Mouse (Mus musculus) small intestine, adult 2 months (tissue): ENCODE data around the gene Hoxd13. TPM values are rescaled to one million over a fixed set of nuclear protein-coding genes. Genes with fewer than 3 reads are reported as not detected.

Experiments used
- H3K27ac ChIP-seq: fragments of 200-500 bp; 2 replicates; pipeline ENCODE4 v1.5.1; 2012; ENCODE audit warnings: low read depth, low read length, control low read depth, inconsistent platforms; ENCODE audit not compliant: insufficient read depth
- H3K27me3 ChIP-seq: fragments of 200-500 bp; 2 replicates; pipeline ENCODE4 v1.6.1; 2012; ENCODE audit warnings: mild to moderate bottlenecking, moderate library complexity, low read length, inconsistent platforms; ENCODE audit not compliant: control insufficient read depth, insufficient read depth
- H3K36me3 ChIP-seq: fragments of 200-500 bp; 2 replicates; pipeline ENCODE4 v1.6.1; 2012; ENCODE audit warnings: mild to moderate bottlenecking, low read length, control low read depth, inconsistent platforms; ENCODE audit not compliant: control insufficient read depth, insufficient read depth
- H3K4me1 ChIP-seq: fragments of 200-500 bp; 2 replicates; pipeline ENCODE4 v1.6.1; 2012; ENCODE audit warnings: low read length, inconsistent platforms, mixed read lengths; ENCODE audit not compliant: control insufficient read depth, insufficient read depth, insufficient read length
- H3K4me3 ChIP-seq: fragments of 200-500 bp; 2 replicates; pipeline ENCODE4 v1.5.1; 2012; ENCODE audit warnings: low read depth, mild to moderate bottlenecking, control low read depth, inconsistent platforms, low read length, moderate library complexity
- CTCF ChIP-seq: fragments of 200-500 bp; IDR thresholded peaks from 2 replicates; pipeline ENCODE4 v1.5.1; 2012; ENCODE audit warnings: low read depth, mild to moderate bottlenecking, control low read depth, inconsistent platforms, low read length, moderate library complexity, mixed read lengths; ENCODE audit not compliant: insufficient replicate concordance, insufficient read length; ENCODE audit errors: extremely low read depth
- POLR2A ChIP-seq: fragments of 200-500 bp; IDR thresholded peaks from 2 replicates; pipeline ENCODE4 v1.6.1; 2012; ENCODE audit warnings: low read depth, mild to moderate bottlenecking, control low read depth, inconsistent platforms, low read length, moderate library complexity
- WGBS: fragments of 180-500 bp; shearing (Covaris S2); methylation state at CpG from one replicate; pipeline ENCODE4 v1.1.7; 2018; 5-methylcytosine and 5-hydroxymethylcytosine counted together
- polyA plus RNA-seq: library from polyadenylated mRNA; depleted of rRNA; stranded (reverse); fragments of >200 nt; gene quantifications from 2 replicates; pipeline ENCODE4 v1.2.3, GENCODE M21; 2012; rRNA removed

Hoxd13 gene
- polyA plus RNA-seq, result not detected in 2 replicates

- H3K36me3 ChIP-seq, result no peaks in the 10 kb centered on the region
- H3K4me1 ChIP-seq, result peaks cover 10% of the 10 kb centered on the region
- under 1% methylated on average over 39 of the region's 51 CpGs for WGBS
- no peak within 1 kb of the TSS for H3K27ac ChIP-seq
- TF ChIP-seq POLR2A (no peak), CTCF (no peak)
- peak within 1 kb of the TSS; percentile 41 for H3K4me3 ChIP-seq
- peaks cover 69% of the 10 kb centered on the region for H3K27me3 ChIP-seq
Measured at GRCm38 (mm10) chr2:74667842-74668357, at the start of gene Hoxd13. TSS of gene Hoxd13 (plus strand) at chr2:74668310.

- WGBS, result 83% methylated on average over 3 of the region's 3 CpGs
- no peak for TF ChIP-seq CTCF
- TF ChIP-seq POLR2A, result no peak
- Histone ChIP-seq H3K4me3 (no peak overlapping the region), H3K27ac (no peak overlapping the region), H3K4me1 (no peaks in the 10 kb centered on the region), H3K27me3 (no peaks in the 10 kb centered on the region), H3K36me3 (no peaks in the 10 kb centered on the region)
Measured at GRCm38 (mm10) chr2:74619676-74620246, 48.3 kb upstream of the Hoxd13 start.

DNA sequence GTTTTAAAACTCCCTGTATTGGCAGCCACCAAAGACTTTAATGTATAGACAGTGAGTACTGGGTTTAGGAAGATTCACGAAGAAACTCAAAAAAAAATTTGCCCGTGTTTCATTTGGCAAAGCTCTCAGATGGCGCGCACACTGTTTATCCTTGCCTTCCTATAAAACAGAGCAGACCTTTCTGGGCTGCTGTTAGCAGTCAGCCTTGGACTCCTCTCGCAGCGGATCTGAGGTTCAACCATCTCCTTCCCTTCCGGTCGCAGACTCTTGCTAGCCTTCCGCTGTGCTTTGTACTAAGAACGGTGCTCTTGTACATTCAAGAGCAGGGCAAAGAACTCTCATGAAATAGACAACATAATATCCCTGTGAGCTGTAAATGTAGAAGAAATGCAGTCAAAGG is 47.7 kb upstream of the Hoxd13 start:
- 87% methylated on average over 10 of the region's 10 CpGs for WGBS
- Histone ChIP-seq H3K4me3 (no peak overlapping the region), H3K4me1 (no peaks in the 10 kb centered on the region), H3K27me3 (no peaks in the 10 kb centered on the region), H3K27ac (no peak overlapping the region), H3K36me3 (no peaks in the 10 kb centered on the region)
- no peak for TF ChIP-seq POLR2A
- no peak for TF ChIP-seq CTCF

GRCm38 (mm10) chr2:74635412-74635811 is 32.7 kb upstream of the Hoxd13 start:
- no peak for TF ChIP-seq CTCF
- TF ChIP-seq POLR2A, result no peak
- Histone ChIP-seq H3K27me3 (0 out of 2 replicates have a peak, but pooled peaks cover 2% of the 10 kb centered on the region), H3K4me1 (no peaks in the 10 kb centered on the region), H3K27ac (no peak overlapping the region), H3K4me3 (no peak overlapping the region), H3K36me3 (no peaks in the 10 kb centered on the region)
- 69% methylated on average over 4 of the region's 4 CpGs for WGBS

- peaks cover 6% of the 10 kb centered on the region for H3K27me3 ChIP-seq
- TF ChIP-seq CTCF (no peak), POLR2A (no peak)
- 54% methylated on average over 5 of the region's 5 CpGs for WGBS
Measured at GRCm38 (mm10) chr2:74642431-74642830, 25.7 kb upstream of the Hoxd13 start.

DNA sequence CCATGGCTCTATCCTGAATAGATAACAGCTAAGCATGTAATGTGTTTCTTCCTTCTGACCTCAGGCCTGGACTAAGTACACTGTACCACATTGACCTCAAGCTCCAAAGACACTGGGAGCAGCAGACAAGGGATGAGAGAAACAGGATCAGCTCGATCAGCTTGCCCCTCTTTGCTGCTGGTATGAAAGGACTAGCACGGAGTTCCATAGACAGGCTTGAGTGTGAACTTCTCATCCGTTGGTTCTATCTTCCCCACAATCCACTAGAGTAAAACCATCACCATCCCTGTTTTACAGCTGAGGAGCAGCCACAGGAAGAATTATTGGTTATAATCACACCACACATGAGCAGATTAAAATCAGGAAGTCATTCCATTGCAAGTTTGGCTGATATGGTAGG is 22.5 kb upstream of the Hoxd13 start:
- H3K4me3 ChIP-seq, result no peak overlapping the region
- 78% methylated on average over 3 of the region's 3 CpGs for WGBS
- no peak overlapping the region for H3K27ac ChIP-seq
- peaks cover 35% of the 10 kb centered on the region for H3K27me3 ChIP-seq
- H3K4me1 ChIP-seq, result no peaks in the 10 kb centered on the region
- H3K36me3 ChIP-seq, result no peaks in the 10 kb centered on the region
- no peak for TF ChIP-seq CTCF
- TF ChIP-seq POLR2A, result no peak

More at GRCm38 (mm10) chr2:74642431-74642830, 25.7 kb upstream of the Hoxd13 start:
- Histone ChIP-seq H3K36me3 (no peaks in the 10 kb centered on the region), H3K27ac (no peak overlapping the region), H3K4me3 (no peak overlapping the region), H3K4me1 (no peaks in the 10 kb centered on the region)

DNA sequence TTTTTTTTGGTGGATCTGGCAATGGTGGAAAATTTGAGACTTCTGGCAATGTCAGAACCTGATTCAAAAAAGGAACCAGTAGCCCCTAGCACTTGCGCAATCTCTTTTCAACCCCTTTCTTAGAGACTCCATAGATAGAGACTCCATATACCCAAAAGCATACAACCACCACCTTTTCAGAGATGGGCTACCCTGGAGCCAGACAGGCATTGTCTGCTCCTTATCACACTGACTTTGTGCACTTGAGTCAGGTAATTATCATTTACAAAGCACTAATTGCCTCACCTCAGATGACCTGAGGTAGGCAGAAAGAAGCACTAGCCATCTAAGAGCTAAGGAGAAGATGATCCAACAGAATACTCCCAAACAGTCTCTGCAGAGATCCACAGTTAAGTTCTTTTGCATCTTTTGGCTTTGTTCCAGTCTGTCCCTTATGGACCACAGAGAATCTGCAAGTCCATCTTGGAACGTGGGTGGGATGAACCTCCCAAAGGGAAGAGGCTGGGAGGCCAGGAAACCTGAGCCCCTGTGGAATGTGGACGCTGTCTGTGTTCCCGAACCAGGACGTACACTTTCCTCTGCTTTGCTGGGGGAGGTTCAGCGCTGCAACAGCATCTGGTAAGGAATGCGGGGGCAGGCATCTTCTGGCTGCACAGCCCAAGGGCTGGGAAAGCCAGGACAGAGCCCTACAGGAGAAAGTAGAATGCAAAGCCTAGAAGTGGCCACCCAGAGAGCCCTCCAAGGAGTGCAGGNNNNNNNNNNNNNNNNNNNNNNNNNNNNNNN is 20.8 kb upstream of the Hoxd13 start:
- Histone ChIP-seq H3K36me3 (no peaks in the 10 kb centered on the region), H3K4me1 (no peaks in the 10 kb centered on the region), H3K27ac (no peak overlapping the region), H3K27me3 (peaks cover 46% of the 10 kb centered on the region), H3K4me3 (no peak overlapping the region)
- TF ChIP-seq POLR2A, result no peak
- no peak for TF ChIP-seq CTCF
- WGBS, result 20% methylated on average over 7 of the region's 7 CpGs
